Mouse (Mus musculus): ENCODE results near the gene Stk38l.

DNA sequence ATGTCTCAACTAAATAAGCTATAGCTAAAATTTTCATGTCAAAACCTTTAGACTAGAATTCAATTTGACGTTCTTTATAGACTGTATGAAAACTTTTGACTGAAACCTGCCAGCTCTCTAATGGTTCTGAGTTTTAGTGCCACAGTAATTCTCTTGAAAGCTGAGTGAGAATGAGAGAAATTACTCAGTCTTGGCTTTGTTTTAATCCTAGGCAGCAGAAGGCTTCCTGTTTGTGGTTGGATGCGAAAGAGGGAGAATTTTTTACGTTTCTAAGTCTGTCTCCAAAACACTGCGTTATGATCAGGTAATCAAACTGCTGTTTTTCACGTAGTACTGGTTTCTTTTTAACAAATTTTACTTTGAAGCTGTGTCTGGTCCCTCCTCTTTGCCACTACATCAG is 88.2 kb downstream of the Stk38l start:
- TF ChIP-seq POLR2A (IDR thresholded peaks at IDR 0.05; ENCODE audit: borderline replicate concordance, extremely low read depth, insufficient read depth, insufficient read length, poor library complexity, severe bottlenecking) = no peak
- TF ChIP-seq CTCF (IDR thresholded peaks at IDR 0.05; ENCODE audit: borderline replicate concordance, extremely low read depth, insufficient read depth, insufficient read length) = no peak

Measured in brain, embryonic 14.5 days (tissue).